Mouse (Mus musculus) stomach, adult 2 months (tissue): Measurements from ENCODE around the gene Tmem43. TPM values are rescaled to one million over a fixed set of nuclear protein-coding genes. Genes with fewer than 3 reads are reported as not detected.

Source experiments
- polyA plus RNA-seq: library from polyadenylated mRNA; depleted of rRNA; stranded (reverse); fragments of >200 nt; gene quantifications from 2 replicates; pipeline ENCODE4 v1.2.3, GENCODE M21; 2012; rRNA removed

Tmem43 gene
- polyA plus RNA-seq: 32.3 and 33.9 TPM in 2 replicates

DNA sequence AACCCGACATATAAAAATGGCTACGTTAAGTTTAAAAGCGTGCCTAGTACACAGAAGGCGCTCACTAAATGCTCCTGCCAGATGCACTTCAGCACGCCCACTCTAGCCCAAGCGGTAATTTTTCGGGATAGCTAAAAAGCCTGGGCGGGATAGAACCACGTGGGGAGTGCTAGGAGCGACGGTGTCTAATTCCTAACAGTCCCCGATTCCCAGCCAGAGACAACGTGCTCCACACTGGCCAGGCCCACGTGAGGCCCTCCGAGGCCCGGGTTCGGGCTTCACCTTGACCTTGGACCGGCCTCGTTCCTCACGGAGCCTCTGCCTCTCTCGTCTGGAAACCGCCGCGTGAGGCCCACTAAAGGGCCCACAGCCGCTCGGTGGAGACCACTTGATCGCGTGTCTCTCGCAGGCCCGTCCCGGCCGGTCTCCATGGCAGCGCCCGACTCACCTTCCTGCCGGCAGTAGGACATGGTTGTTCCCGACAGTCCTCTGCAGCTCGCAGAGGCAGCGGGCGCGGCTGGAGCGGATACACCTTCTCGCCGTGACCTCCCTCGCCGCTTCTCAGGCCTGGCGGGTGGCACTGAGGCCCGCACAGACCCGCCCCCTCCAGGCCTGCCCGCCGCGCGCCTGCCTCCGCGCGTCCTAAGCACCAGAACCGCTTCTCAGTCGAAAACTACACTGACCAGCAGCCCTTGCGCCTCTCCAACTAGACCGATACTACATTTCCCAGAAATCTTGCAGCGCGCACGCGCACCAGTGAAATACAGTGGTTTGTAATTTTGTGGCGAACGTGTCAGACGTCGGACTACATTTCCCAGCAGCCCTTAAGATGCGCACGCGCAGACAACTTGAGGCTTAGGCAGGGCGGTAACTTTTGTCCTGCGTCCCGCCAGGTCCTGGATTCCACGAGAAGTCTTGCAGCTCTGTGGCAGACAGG, at the start of gene Tmem43, which contains the start of gene Chchd4:
Tmem43 (plus strand) TSS at position 836 of the 937 bp plus-strand sequence.
Chchd4 (minus strand) TSS at position 679 of the 937 bp plus-strand sequence.

DNA sequence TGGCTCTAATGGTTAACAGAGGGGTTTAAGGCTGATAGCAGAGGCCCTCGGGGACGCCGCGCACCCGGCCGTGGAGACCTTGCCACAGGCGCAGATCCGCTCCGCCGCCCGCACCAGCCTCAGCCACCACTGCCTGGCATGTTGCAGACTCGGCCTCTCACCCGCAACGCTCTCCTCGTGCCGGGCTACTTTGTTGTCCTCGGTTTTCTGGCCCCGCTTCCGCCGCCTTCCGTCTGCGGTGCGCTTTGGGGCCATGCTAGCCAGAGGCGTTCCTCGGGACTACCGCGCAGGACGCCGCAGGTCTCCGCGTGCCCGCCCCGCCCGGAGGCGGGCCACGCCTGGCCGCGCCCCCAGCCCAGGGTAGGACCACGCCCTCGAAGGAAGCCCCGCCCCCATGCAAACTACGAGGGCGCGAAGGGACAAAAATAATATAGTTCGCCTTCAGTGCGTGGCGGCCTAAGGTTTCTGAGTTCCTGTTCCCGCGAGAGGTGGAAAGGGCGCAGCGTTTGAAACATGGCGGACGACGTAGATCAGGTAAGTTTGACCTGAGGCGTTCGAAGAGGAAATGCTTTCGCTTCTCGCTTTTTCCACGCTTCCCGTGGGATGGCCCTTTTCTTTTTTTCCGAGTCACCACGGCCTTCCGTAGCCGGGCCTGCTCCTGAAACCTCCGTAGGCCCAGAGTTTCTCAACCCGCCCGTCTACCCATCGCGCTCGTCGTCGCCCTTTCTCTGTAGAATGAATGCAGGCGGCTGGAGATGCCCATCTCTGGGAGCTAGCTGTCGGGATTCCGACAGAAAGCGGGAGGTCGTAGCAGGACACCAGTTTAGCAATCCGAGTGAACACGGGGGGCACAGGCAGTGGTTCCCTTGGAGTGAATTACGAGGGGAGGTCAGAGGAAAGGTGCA, 42.3 kb downstream of the Tmem43 start, which contains the start of the genes Xpc and Lsm3:
Xpc (minus strand) TSS at position 344 of the 905 bp plus-strand sequence.
Lsm3 (plus strand) TSS at position 384 of the 905 bp plus-strand sequence.

Other genes starting within 250 kb of the Tmem43 start
- gene Wnt7a, start 62.3 kb upstream of the Tmem43 start, polyA plus RNA-seq: not detected in 2 replicates
- gene Chchd4, start 157 bp upstream of the Tmem43 start, polyA plus RNA-seq: 1.9 and 2.0 TPM in 2 replicates
- gene Xpc, start 42.2 kb downstream of the Tmem43 start, polyA plus RNA-seq: 1.5 and 1.8 TPM in 2 replicates
- gene Lsm3, start 42.2 kb downstream of the Tmem43 start, polyA plus RNA-seq: 3.9 and 6.3 TPM in 2 replicates
- gene Slc6a6, start 210.3 kb downstream of the Tmem43 start, polyA plus RNA-seq: 61.8 and 85.5 TPM in 2 replicates